Mouse (Mus musculus) small intestine, adult 2 months (tissue): Measurements from ENCODE around the gene Arhgap29. TPM values are rescaled to one million over a fixed set of nuclear protein-coding genes. Genes with fewer than 3 reads are reported as not detected.

Source experiments
- H3K27ac ChIP-seq: fragments of 200-500 bp; 2 replicates; pipeline ENCODE4 v1.5.1; 2012; ENCODE audit warnings: low read depth, low read length, control low read depth, inconsistent platforms; ENCODE audit not compliant: insufficient read depth
- H3K27me3 ChIP-seq: fragments of 200-500 bp; 2 replicates; pipeline ENCODE4 v1.6.1; 2012; ENCODE audit warnings: mild to moderate bottlenecking, moderate library complexity, low read length, inconsistent platforms; ENCODE audit not compliant: control insufficient read depth, insufficient read depth
- H3K36me3 ChIP-seq: fragments of 200-500 bp; 2 replicates; pipeline ENCODE4 v1.6.1; 2012; ENCODE audit warnings: mild to moderate bottlenecking, low read length, control low read depth, inconsistent platforms; ENCODE audit not compliant: control insufficient read depth, insufficient read depth
- H3K4me1 ChIP-seq: fragments of 200-500 bp; 2 replicates; pipeline ENCODE4 v1.6.1; 2012; ENCODE audit warnings: low read length, inconsistent platforms, mixed read lengths; ENCODE audit not compliant: control insufficient read depth, insufficient read depth, insufficient read length
- H3K4me3 ChIP-seq: fragments of 200-500 bp; 2 replicates; pipeline ENCODE4 v1.5.1; 2012; ENCODE audit warnings: low read depth, mild to moderate bottlenecking, control low read depth, inconsistent platforms, low read length, moderate library complexity
- CTCF ChIP-seq: fragments of 200-500 bp; IDR thresholded peaks from 2 replicates; pipeline ENCODE4 v1.5.1; 2012; ENCODE audit warnings: low read depth, mild to moderate bottlenecking, control low read depth, inconsistent platforms, low read length, moderate library complexity, mixed read lengths; ENCODE audit not compliant: insufficient replicate concordance, insufficient read length; ENCODE audit errors: extremely low read depth
- POLR2A ChIP-seq: fragments of 200-500 bp; IDR thresholded peaks from 2 replicates; pipeline ENCODE4 v1.6.1; 2012; ENCODE audit warnings: low read depth, mild to moderate bottlenecking, control low read depth, inconsistent platforms, low read length, moderate library complexity
- WGBS: fragments of 180-500 bp; shearing (Covaris S2); methylation state at CpG from one replicate; pipeline ENCODE4 v1.1.7; 2018; 5-methylcytosine and 5-hydroxymethylcytosine counted together
- polyA plus RNA-seq: library from polyadenylated mRNA; depleted of rRNA; stranded (reverse); fragments of >200 nt; gene quantifications from 2 replicates; pipeline ENCODE4 v1.2.3, GENCODE M21; 2012

Arhgap29 gene
- polyA plus RNA-seq, 1 experiment = 3.3 TPM

- WGBS = 95% methylated on average over 8 of the region's 8 CpGs
Observed at GRCm38 (mm10) chr3:122021029-122021652, 68.8 kb downstream of the Arhgap29 start.

GRCm38 (mm10) chr3:122022355-122022754 is 70.0 kb downstream of the Arhgap29 start:
- H3K27ac ChIP-seq = no peak overlapping the region
- no peaks in the 10 kb centered on the region; the same call in 1 of the 2 replicates for H3K36me3 ChIP-seq
- 61% methylated on average over 3 of the region's 3 CpGs for WGBS
- H3K4me3 ChIP-seq = no peak overlapping the region
- H3K27me3 ChIP-seq = no peaks in the 10 kb centered on the region
- H3K4me1 ChIP-seq = no peaks in the 10 kb centered on the region
- TF ChIP-seq POLR2A (no peak), CTCF (no peak)

More at GRCm38 (mm10) chr3:122021029-122021652, 68.8 kb downstream of the Arhgap29 start:
- TF ChIP-seq POLR2A (no peak), CTCF (no peak)
- H3K4me1 ChIP-seq = no peaks in the 10 kb centered on the region
- H3K27ac ChIP-seq = no peak overlapping the region
- H3K27me3 ChIP-seq = no peaks in the 10 kb centered on the region
- H3K36me3 ChIP-seq = no peaks in the 10 kb centered on the region; the same call in 1 of the 2 replicates
- no peak overlapping the region for H3K4me3 ChIP-seq

- TF ChIP-seq POLR2A (no peak), CTCF (no peak)
- 60% methylated on average over 5 of the region's 5 CpGs for WGBS
Observed at GRCm38 (mm10) chr3:122026676-122027075, 74.3 kb downstream of the Arhgap29 start.

GRCm38 (mm10) chr3:122027776-122028175 is 75.4 kb downstream of the Arhgap29 start:
- H3K4me3 ChIP-seq = no peak overlapping the region
- no peaks in the 10 kb centered on the region for H3K4me1 ChIP-seq
- no peaks in the 10 kb centered on the region for H3K36me3 ChIP-seq
- 88% methylated on average over 8 of the region's 8 CpGs for WGBS
- H3K27me3 ChIP-seq = no peaks in the 10 kb centered on the region
- H3K27ac ChIP-seq = no peak overlapping the region
- TF ChIP-seq CTCF (no peak), POLR2A (no peak)

More at GRCm38 (mm10) chr3:122026676-122027075, 74.3 kb downstream of the Arhgap29 start:
- Histone ChIP-seq H3K4me3 (no peak overlapping the region), H3K36me3 (no peaks in the 10 kb centered on the region), H3K27me3 (no peaks in the 10 kb centered on the region), H3K27ac (no peak overlapping the region), H3K4me1 (no peaks in the 10 kb centered on the region)

GRCm38 (mm10) chr3:122033248-122033837 is 81.0 kb downstream of the Arhgap29 start:
- Histone ChIP-seq H3K27me3 (no peaks in the 10 kb centered on the region), H3K4me1 (no peaks in the 10 kb centered on the region), H3K27ac (no peak overlapping the region), H3K4me3 (no peak overlapping the region), H3K36me3 (no peaks in the 10 kb centered on the region)
- TF ChIP-seq POLR2A (no peak), CTCF (no peak)
- WGBS = 54% methylated on average over 9 of the region's 9 CpGs

- 69% methylated on average over 5 of the region's 5 CpGs for WGBS
- TF ChIP-seq CTCF (no peak), POLR2A (no peak)
- H3K4me3 ChIP-seq = no peak overlapping the region
- no peaks in the 10 kb centered on the region for H3K36me3 ChIP-seq
- H3K27ac ChIP-seq = no peak overlapping the region
- no peaks in the 10 kb centered on the region for H3K4me1 ChIP-seq
- H3K27me3 ChIP-seq = no peaks in the 10 kb centered on the region
Observed at GRCm38 (mm10) chr3:122034240-122034639, 81.9 kb downstream of the Arhgap29 start.

GRCm38 (mm10) chr3:122035092-122035491 is 82.8 kb downstream of the Arhgap29 start:
- TF ChIP-seq POLR2A (no peak), CTCF (no peak)
- WGBS = 83% methylated on average over 3 of the region's 3 CpGs
- Histone ChIP-seq H3K27ac (no peak overlapping the region), H3K36me3 (no peaks in the 10 kb centered on the region), H3K4me1 (no peaks in the 10 kb centered on the region), H3K27me3 (no peaks in the 10 kb centered on the region), H3K4me3 (no peak overlapping the region)
